In genomic region chr1:36634940-36635339, GRCm38 (mm10) we compare ENCODE assay signal across 8 mouse cellular contexts. TPM values are rescaled to one million over a fixed set of nuclear protein-coding genes. Genes with fewer than 3 reads are reported as not detected.
A peak's percentile ranks its signal among the peaks of the same experiment; 100 is the strongest.
DNase-seq lines count a peak whose midpoint lies in the region; ATAC-seq lines count a peak whose summit lies in the region.

No protein-coding gene starts in this region.

- DNase-seq in cerebellum, adult 11 months: peak; percentile 47
- peak; percentile 86 for DNase-seq in embryo, embryonic 10 days (ENCODE audit: low spot score)
- peak; percentile 68 for DNase-seq in left cerebral cortex, postnatal 4 days
- DNase-seq in midbrain, embryonic 14.5 days: peak; percentile 81
- peak; percentile 12 to 61 for DNase-seq in spleen, postnatal 10 days (ENCODE audit: low spot score in 2 of 2)

- no peak for ATAC-seq in cerebellum, adult (ENCODE audit: insufficient number of reproducible peaks, low FRiP score, low TSS enrichment)
- 0 out of 2 replicates have a peak, but pooled peaks have one; percentile 38 for ATAC-seq in granulocyte monocyte progenitor cell, adult 5-6 weeks (replicated peaks; ENCODE audit: poor library complexity, severe bottlenecking)
- ATAC-seq in intestine, embryonic 15.5 days: peak; percentile 83
- peak; percentile 69 for ATAC-seq in midbrain, embryonic 14.5 days (ENCODE audit: low FRiP score, low TSS enrichment)

- H3K4me1 ChIP-seq in intestine, embryonic 15.5 days (replicated peaks): peaks cover 22% of the 10 kb centered on the region
- H3K4me1 ChIP-seq in midbrain, embryonic 14.5 days (ENCODE audit: control insufficient read depth, insufficient read depth, low read length): no peaks in the 10 kb centered on the region

- no peaks in the 10 kb centered on the region for H3K36me3 ChIP-seq in intestine, embryonic 15.5 days
- H3K36me3 ChIP-seq in midbrain, embryonic 14.5 days (ENCODE audit: control insufficient read depth, insufficient read depth, low read length): no peaks in the 10 kb centered on the region

- no peaks in the 10 kb centered on the region for H3K9me3 ChIP-seq in intestine, embryonic 15.5 days
- H3K9me3 ChIP-seq in midbrain, embryonic 14.5 days (ENCODE audit: control insufficient read depth, low read length): no peaks in the 10 kb centered on the region

- H3K4me3 ChIP-seq in intestine, embryonic 15.5 days (replicated peaks): no peak overlapping the region
- H3K4me3 ChIP-seq in midbrain, embryonic 14.5 days (replicated peaks; ENCODE audit: low read depth, low read length): no peak overlapping the region

- intact Hi-C loops in left cerebral cortex, postnatal 4 days (cut with DNase I): loop anchor here (10.0 kb wide), 1 partner anchor 80 kb away; the partner anchor contains the start of gene Sema4c

- no peak overlapping the region for H3K4me2 ChIP-seq in intestine, embryonic 15.5 days (replicated peaks)
- H3K4me2 ChIP-seq in midbrain, embryonic 14.5 days (ENCODE audit: low read length): no peak overlapping the region

- H3K27ac ChIP-seq in intestine, embryonic 15.5 days: no peak overlapping the region
- no peak overlapping the region for H3K27ac ChIP-seq in midbrain, embryonic 14.5 days (replicated peaks; ENCODE audit: low read depth, low read length)

- no peaks in the 10 kb centered on the region for H3K27me3 ChIP-seq in intestine, embryonic 15.5 days (replicated peaks)
- no peaks in the 10 kb centered on the region for H3K27me3 ChIP-seq in midbrain, embryonic 14.5 days (ENCODE audit: control insufficient read depth, insufficient read depth, low read length)

- WGBS in intestine, embryonic 15.5 days: 24% methylated on average over 5 of the region's 5 CpGs
- WGBS in midbrain, embryonic 14.5 days: 19% methylated on average over 5 of the region's 5 CpGs

- no peak overlapping the region for H3K9ac ChIP-seq in intestine, embryonic 15.5 days
- no peak overlapping the region for H3K9ac ChIP-seq in midbrain, embryonic 14.5 days (replicated peaks; ENCODE audit: low read length)

RNA-seq across cellular contexts. Expression of gene Fam178b, which starts 48.0 kb away (rescaled TPM):
- 3.6 TPM in 1 of 2 replicates, not detected in the other for total RNA-seq in granulocyte monocyte progenitor cell, adult 5-6 weeks (2014; fragmentation: Nextera tagmentation)
- not detected in 2 replicates for total RNA-seq in granulocyte monocyte progenitor cell, adult 5-6 weeks (2017)
- 0.25 and 0.59 TPM in 2 replicates for polyA plus RNA-seq in intestine, embryonic 15.5 days (2015; fragmentation: Nextera tagmentation; extraction: Ambion mirVana)
- not detected for total RNA-seq in left cerebral cortex, postnatal 4 days (2021)
- polyA plus RNA-seq in midbrain, embryonic 14.5 days (2014; fragmentation: Nextera tagmentation; extraction: Ambion mirVana): 0.29 TPM in 1 of 2 replicates, not detected in the other

RNA-seq across cellular contexts. Expression of gene Cox5b, which starts 56.3 kb away (rescaled TPM):
- 609 and 614 TPM in 2 replicates for total RNA-seq in granulocyte monocyte progenitor cell, adult 5-6 weeks (2014; fragmentation: Nextera tagmentation)
- total RNA-seq in granulocyte monocyte progenitor cell, adult 5-6 weeks (2017): 494 and 585 TPM in 2 replicates
- polyA plus RNA-seq in intestine, embryonic 15.5 days (2015; fragmentation: Nextera tagmentation; extraction: Ambion mirVana): 832 and 903 TPM in 2 replicates
- 100 to 1,000 TPM; 457 to 466 TPM for total RNA-seq in left cerebral cortex, postnatal 4 days (2021)
- polyA plus RNA-seq in midbrain, embryonic 14.5 days (2014; fragmentation: Nextera tagmentation; extraction: Ambion mirVana): 606 and 777 TPM in 2 replicates
